Mouse (Mus musculus) heart, embryonic 16.5 days (tissue): Measurements from ENCODE around the gene 9630041A04Rik. TPM values are rescaled to one million over a fixed set of nuclear protein-coding genes. Genes with fewer than 3 reads are reported as not detected.
A peak's percentile ranks its signal among the peaks of the same experiment; 100 is the strongest.

Experiments used
- ATAC-seq: fragments of 200-750 bp; cut with Nextera tagmentation; replicated peaks from 2 replicates; pipeline ENCODE4 v1.8.0; 2017; ENCODE audit warnings: moderate number of reproducible peaks; ENCODE audit not compliant: insufficient read depth, low FRiP score; ENCODE audit errors: extremely low read depth
- H3K27ac ChIP-seq: fragments of 300-500 bp; sonication (generic); 2 replicates; pipeline ENCODE4 v1.5.1; 2014; ENCODE audit warnings: mild to moderate bottlenecking, low read length, control low read depth, moderate library complexity
- H3K27me3 ChIP-seq: fragments of 300-500 bp; sonication (generic); 2 replicates; pipeline ENCODE4 v1.6.1; 2014; ENCODE audit warnings: low read length, mixed read lengths; ENCODE audit not compliant: control insufficient read depth, insufficient read depth
- H3K36me3 ChIP-seq: fragments of 300-500 bp; sonication (generic); 2 replicates; pipeline ENCODE4 v1.6.1; 2014; ENCODE audit not compliant: control insufficient read depth, insufficient read depth
- H3K4me1 ChIP-seq: fragments of 300-500 bp; sonication (generic); 2 replicates; pipeline ENCODE4 v1.6.1; 2014; ENCODE audit warnings: low read length, mixed read lengths; ENCODE audit not compliant: control insufficient read depth, insufficient read depth
- H3K4me2 ChIP-seq: fragments of 300-500 bp; sonication (generic); 2 replicates; pipeline ENCODE4 v1.6.1; 2014; ENCODE audit warnings: low read depth, mild to moderate bottlenecking, control low read depth, low read length
- H3K4me3 ChIP-seq: fragments of 300-500 bp; sonication (generic); 2 replicates; pipeline ENCODE4 v1.5.1; 2014; ENCODE audit warnings: mild to moderate bottlenecking, control low read depth, low read length
- H3K9ac ChIP-seq: fragments of 300-500 bp; sonication (generic); 2 replicates; pipeline ENCODE4 v1.6.1; 2014; ENCODE audit warnings: low read length, control low read depth
- H3K9me3 ChIP-seq: fragments of 300-500 bp; sonication (generic); replicated peaks from 2 replicates; pipeline ENCODE4 v1.6.1; 2016; ENCODE audit warnings: low read length; ENCODE audit not compliant: control insufficient read depth
- WGBS: fragments of 180-500 bp; shearing (Covaris S2); extraction: QIAGEN DNeasy Blood & Tissue Kit; methylation state at CpG from one replicate; pipeline ENCODE4 v1.1.7; 2014; 5-methylcytosine and 5-hydroxymethylcytosine counted together
- polyA plus RNA-seq: library from polyadenylated mRNA; unstranded; fragments of >200 nt; fragmentation: Nextera tagmentation; extraction: Ambion mirVana; gene quantifications from 2 replicates; pipeline ENCODE4 v1.2.1, GENCODE M21; 2015

9630041A04Rik gene
- polyA plus RNA-seq, 1 experiment from 2014 or later: not detected

GRCm38 (mm10) chr9:101938066-101938465 lies 76.4 kb downstream of the 9630041A04Rik start:
- no peaks in the 10 kb centered on the region for H3K4me1 ChIP-seq
- ATAC-seq: no peak
- no peak overlapping the region for H3K4me2 ChIP-seq
- 62% methylated on average over 4 of the region's 4 CpGs for WGBS
- no peaks in the 10 kb centered on the region for H3K9me3 ChIP-seq
- H3K9ac ChIP-seq: no peak overlapping the region
- H3K27ac ChIP-seq: no peak overlapping the region
- H3K27me3 ChIP-seq: no peaks in the 10 kb centered on the region
- H3K36me3 ChIP-seq: no peaks in the 10 kb centered on the region
- no peak overlapping the region for H3K4me3 ChIP-seq

DNA sequence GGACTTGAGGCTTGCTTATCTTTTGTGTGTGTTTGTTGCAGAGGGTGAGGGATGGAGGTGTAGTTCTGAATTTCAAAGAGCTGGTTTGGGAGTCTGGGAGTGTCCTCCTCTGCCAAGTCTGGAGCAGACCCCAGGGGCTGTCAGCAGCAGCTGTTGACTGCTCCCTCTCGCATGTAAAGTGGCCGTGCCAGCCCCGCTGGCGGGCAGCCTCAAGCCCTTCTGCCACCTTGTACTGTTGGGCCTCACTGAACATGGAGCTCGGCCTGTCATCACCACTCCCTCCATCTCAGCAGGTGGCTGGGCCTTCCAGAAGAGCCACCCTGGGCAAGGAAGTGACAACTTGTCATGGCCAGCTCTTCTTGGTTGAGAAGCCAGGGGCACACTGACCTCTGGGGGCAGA lies 77.4 kb downstream of the 9630041A04Rik start:
- Histone ChIP-seq H3K4me2 (no peak overlapping the region), H3K9me3 (no peaks in the 10 kb centered on the region), H3K4me3 (no peak overlapping the region), H3K4me1 (no peaks in the 10 kb centered on the region), H3K27ac (no peak overlapping the region), H3K36me3 (no peaks in the 10 kb centered on the region), H3K27me3 (no peaks in the 10 kb centered on the region), H3K9ac (no peak overlapping the region)
- WGBS: 31% methylated on average over 5 of the region's 5 CpGs
- peak; percentile 67 for ATAC-seq

- Histone ChIP-seq H3K4me3 (no peak overlapping the region), H3K9me3 (no peaks in the 10 kb centered on the region), H3K27ac (no peak overlapping the region), H3K4me1 (no peaks in the 10 kb centered on the region), H3K36me3 (no peaks in the 10 kb centered on the region), H3K27me3 (no peaks in the 10 kb centered on the region), H3K9ac (no peak overlapping the region), H3K4me2 (no peak overlapping the region)
- WGBS: 59% methylated on average over 3 of the region's 3 CpGs
- no peak for ATAC-seq
These were observed 78.5 kb downstream of the 9630041A04Rik start for GRCm38 (mm10) chr9:101940182-101940581.

GRCm38 (mm10) chr9:101942058-101942669 lies 80.5 kb downstream of the 9630041A04Rik start:
- Histone ChIP-seq H3K4me1 (no peaks in the 10 kb centered on the region), H3K9me3 (no peaks in the 10 kb centered on the region), H3K27me3 (no peaks in the 10 kb centered on the region), H3K4me2 (no peak overlapping the region), H3K27ac (no peak overlapping the region), H3K36me3 (no peaks in the 10 kb centered on the region), H3K9ac (no peak overlapping the region), H3K4me3 (no peak overlapping the region)
- ATAC-seq: no peak
- 79% methylated on average over 9 of the region's 9 CpGs for WGBS

DNA sequence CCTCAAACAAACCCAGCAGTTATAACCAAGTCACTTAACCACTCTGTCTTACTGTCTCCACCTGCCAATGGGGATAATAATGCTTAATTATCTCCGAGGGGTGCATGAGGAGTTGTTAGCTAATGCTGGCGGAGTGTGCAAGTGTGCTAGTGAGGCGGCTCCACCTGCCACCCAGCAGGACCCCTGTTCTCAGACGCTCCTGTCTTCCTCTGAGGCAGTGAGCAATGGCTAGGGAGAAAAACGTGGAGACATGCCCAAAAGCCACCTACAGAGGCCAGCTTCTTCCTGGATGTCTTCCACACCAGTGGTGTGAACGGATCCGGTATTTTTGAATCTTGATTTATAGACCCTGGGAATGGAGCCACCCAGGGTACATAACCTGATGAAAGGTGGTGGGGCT lies 83.7 kb downstream of the 9630041A04Rik start:
- Histone ChIP-seq H3K4me2 (no peak overlapping the region), H3K9ac (no peak overlapping the region), H3K9me3 (no peaks in the 10 kb centered on the region), H3K27ac (no peak overlapping the region), H3K27me3 (no peaks in the 10 kb centered on the region), H3K4me1 (no peaks in the 10 kb centered on the region), H3K36me3 (no peaks in the 10 kb centered on the region), H3K4me3 (no peak overlapping the region)
- ATAC-seq: no peak
- WGBS: 70% methylated on average over 7 of the region's 7 CpGs

DNA sequence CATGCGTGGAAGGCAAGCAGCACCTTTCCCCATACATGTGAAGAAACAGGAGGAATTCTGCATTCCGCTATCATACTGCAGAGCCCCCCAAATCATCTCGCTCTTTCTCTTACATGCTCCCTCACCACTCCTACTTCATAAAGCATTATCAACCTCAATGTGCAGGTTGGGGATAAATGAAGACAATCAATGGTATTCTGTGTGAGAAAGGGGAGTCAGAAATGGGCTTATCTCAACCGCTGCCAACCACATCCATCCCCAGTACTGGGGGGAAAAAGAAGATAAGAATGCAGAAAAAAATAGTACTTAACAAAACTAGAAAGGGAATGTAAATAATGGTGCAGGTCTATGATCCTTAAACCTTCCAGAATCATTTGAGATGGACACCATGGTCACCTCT lies 84.2 kb downstream of the 9630041A04Rik start:
- WGBS: 79% methylated on average over 4 of the region's 4 CpGs
- no peaks in the 10 kb centered on the region for H3K4me1 ChIP-seq
- no peak overlapping the region for H3K4me3 ChIP-seq
- ATAC-seq: no peak
- H3K36me3 ChIP-seq: no peaks in the 10 kb centered on the region
- no peak overlapping the region for H3K27ac ChIP-seq
- no peak overlapping the region for H3K4me2 ChIP-seq
- no peaks in the 10 kb centered on the region for H3K27me3 ChIP-seq
- H3K9me3 ChIP-seq: no peaks in the 10 kb centered on the region
- H3K9ac ChIP-seq: no peak overlapping the region

DNA sequence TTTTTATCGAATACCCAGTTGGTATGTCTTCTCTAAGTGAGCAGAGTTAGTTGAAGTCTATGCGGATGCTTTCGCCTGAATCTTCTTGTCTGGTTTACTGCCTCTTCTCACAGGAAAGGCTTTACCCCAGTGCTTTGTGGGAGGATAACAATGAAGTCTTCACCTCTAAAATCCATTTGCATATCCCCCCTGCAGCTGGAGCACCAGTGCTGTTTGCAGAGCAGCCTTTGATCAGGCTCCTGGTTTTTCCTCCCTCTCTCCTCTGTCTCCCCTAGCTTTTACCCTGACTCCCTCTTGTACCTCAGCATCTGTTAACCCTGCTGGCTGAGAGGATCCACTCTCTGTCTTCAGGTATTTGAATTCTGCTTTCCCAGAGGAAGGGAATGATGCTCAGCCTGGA lies 88.5 kb downstream of the 9630041A04Rik start:
- Histone ChIP-seq H3K9ac (no peak overlapping the region), H3K4me1 (no peaks in the 10 kb centered on the region), H3K36me3 (no peaks in the 10 kb centered on the region), H3K4me3 (no peak overlapping the region), H3K27ac (no peak overlapping the region), H3K27me3 (no peaks in the 10 kb centered on the region), H3K9me3 (no peaks in the 10 kb centered on the region), H3K4me2 (no peak overlapping the region)
- ATAC-seq: no peak
- WGBS: 27% methylated on average over 3 of the region's 3 CpGs

GRCm38 (mm10) chr9:101954529-101954928 lies 92.9 kb downstream of the 9630041A04Rik start:
- no peak overlapping the region for H3K9ac ChIP-seq
- H3K4me1 ChIP-seq: no peaks in the 10 kb centered on the region
- H3K9me3 ChIP-seq: no peaks in the 10 kb centered on the region
- no peaks in the 10 kb centered on the region; the same call in 1 of the 2 replicates for H3K27me3 ChIP-seq
- no peak overlapping the region for H3K27ac ChIP-seq
- no peak overlapping the region for H3K4me2 ChIP-seq
- no peak overlapping the region for H3K4me3 ChIP-seq
- no peaks in the 10 kb centered on the region for H3K36me3 ChIP-seq
- no peak for ATAC-seq
- WGBS: 66% methylated on average over 4 of the region's 4 CpGs

GRCm38 (mm10) chr9:101956228-101956627 lies 94.6 kb downstream of the 9630041A04Rik start:
- H3K4me3 ChIP-seq: no peak overlapping the region
- 37% methylated on average over 4 of the region's 4 CpGs for WGBS

More at GRCm38 (mm10) chr9:101956228-101956627, 94.6 kb downstream of the 9630041A04Rik start:
- Histone ChIP-seq H3K27ac (no peak overlapping the region), H3K9me3 (no peaks in the 10 kb centered on the region), H3K27me3 (no peaks in the 10 kb centered on the region; the same call in 1 of the 2 replicates), H3K36me3 (no peaks in the 10 kb centered on the region), H3K9ac (no peak overlapping the region), H3K4me2 (no peak overlapping the region), H3K4me1 (no peaks in the 10 kb centered on the region)
- no peak for ATAC-seq
